Mouse (Mus musculus): ENCODE results near the gene Tsc2.

DNA sequence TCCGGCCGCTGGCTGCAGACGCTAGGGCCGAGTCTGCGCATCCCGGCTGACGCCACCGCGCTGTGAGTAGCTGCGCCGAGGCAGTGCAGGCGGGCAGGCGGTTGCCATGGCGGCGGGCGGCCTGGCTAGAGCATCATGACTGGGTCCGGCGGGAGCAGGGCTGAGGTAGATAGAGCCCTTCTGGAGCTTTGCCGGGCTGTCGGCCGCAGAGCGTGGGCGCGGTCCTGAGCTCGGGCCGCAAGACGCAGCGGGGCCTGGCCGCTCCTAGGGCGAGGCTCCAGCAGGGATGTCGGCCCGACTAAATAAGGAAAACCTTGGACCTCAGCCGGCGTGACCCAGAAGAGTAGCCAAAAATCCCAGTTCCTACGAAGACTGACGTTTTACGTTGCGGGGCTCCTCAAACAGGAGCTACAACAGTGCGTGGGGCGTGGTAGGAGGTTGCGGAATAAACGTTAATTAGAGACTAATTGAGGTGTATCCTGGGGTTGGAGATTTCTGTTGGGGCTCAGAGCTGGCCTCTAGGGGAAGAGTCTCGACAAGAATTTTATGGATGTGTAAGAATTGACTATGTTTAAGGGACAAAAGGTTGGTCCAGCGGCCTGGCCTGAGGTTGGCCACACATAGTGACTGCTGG lies 81.9 kb downstream of the Tsc2 start:
- TF ChIP-seq ZNF384 (IDR thresholded peaks at IDR 0.05; ENCODE audit: low read depth, low read length) (no peak), MAFK (IDR thresholded peaks at IDR 0.05; ENCODE audit: insufficient read depth, low read depth, low read length) (no peak)

Data from ES-E14 (cell line).